Mouse (Mus musculus) common myeloid progenitor, adult 5-6 weeks (primary cell): ENCODE measurements around the gene Rapgef1. TPM values are rescaled to one million over a fixed set of nuclear protein-coding genes. Genes with fewer than 3 reads are reported as not detected.
"Not testable (repeated sequence)": the region's sequence is repeated elsewhere in the genome, so short reads cannot be mapped to it uniquely, and the experiment has no call there.

Experiments used
- ATAC-seq: replicated peaks from 2 replicates; pipeline ENCODE4 v1.8.0; 2016; ENCODE audit warnings: low read depth, mild to moderate bottlenecking, moderate TSS enrichment, inconsistent platforms; ENCODE audit not compliant: poor library complexity, severe bottlenecking
- total RNA-seq: library from RNA; stranded (forward); fragments of 200-1000, 187-1606 nt; gene quantifications from 2 replicates; pipeline ENCODE4 v1.2.3, GENCODE M21; 2017

The Rapgef1 gene
- total RNA-seq, 1 experiment from 2014 or later, result 40.5 TPM

DNA sequence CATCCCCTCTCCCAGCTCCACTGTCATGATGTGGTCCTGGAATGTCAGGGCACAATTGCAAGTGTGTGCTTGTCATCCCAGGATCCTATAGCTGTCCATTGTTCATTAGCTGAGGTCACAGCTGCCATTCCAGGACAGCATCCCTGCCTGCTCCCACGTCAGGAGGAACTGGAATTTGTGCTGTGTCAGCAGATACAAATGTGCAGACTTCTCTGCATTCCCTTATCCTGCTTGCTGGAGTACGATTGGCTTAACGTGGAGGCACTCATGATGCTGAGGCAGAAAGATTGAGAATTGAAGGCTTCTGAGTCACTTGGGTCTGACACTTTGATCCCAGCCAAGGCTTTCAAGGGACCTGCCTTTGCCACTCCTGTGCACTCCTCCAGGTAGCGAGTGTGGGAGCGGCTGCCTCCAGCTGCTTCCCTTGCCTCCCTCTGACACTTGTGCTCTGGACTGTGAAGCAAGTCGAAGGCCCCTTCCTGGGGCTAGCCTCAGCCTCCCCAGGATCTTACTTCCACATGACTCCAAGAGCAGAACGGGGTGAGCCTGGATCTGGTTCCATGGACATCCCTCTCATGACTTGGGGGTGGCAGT, 76.8 kb downstream of the Rapgef1 start:
- no peak for ATAC-seq

GRCm38 (mm10) chr2:29698421-29699290, 79.1 kb downstream of the Rapgef1 start:
- ATAC-seq, result peak; percentile 23; the same call in 1 of the 2 replicates

DNA sequence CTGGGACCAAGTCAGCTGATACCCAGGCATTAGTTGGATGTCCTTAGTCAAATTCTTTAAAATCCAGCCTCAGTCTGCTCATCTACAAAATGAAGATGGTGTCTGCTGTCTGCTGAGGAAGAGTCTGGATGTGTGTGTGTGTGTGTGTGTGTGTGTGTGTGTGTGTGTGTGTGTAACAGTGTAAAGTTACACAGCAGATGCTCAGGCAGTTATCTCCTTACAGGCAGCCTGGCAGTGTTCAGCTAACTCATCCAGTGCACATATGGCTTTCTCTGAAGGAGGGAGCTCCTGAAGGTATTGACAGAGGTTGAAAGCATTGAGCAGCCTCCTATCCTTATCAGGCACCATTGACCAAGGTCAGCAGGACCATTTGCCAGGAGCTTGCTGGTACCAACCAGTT, 81.4 kb downstream of the Rapgef1 start:
- ATAC-seq, result no peak

DNA sequence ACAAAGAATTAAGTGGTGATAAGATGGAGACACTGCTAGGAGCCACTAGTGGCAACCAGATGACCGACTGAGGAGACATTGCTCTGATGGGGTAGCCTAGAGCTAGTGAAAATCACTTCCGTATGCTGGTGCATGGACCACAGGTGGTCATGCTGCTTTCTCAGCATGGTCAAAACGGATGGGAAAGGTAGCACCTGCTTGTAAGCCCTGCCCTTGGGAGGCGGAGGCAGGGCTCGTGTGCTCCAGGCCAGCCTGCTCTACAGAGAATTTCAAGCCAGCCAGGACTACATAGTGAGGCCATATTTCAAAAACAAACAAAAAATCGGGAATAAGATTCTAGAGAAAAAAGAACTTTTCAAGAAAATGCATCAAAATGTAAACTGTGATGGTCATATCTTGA, 81.9 kb downstream of the Rapgef1 start:
- no peak for ATAC-seq

DNA sequence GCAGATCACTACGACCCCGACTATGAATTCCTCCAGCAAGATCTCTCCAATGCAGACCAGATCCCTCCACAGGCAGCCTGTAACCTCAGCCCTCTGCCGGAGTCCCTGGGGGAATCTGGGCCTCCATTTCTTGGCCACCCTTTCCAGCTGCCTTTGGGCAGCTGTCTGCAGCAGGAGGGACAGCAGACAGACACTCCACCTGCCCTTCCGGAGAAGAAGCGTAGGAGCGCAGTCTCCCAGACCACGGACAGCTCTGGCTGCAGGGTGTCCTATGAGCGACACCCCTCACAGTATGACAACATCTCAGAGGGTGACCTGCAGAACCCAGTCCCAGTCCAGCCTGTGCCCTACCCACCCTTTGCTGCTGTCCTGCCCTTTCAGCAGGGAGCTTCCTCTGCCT, 82.7 kb downstream of the Rapgef1 start:
- no peak for ATAC-seq

- ATAC-seq, result no peak
Measured at GRCm38 (mm10) chr2:29703104-29704081, 83.9 kb downstream of the Rapgef1 start.

DNA sequence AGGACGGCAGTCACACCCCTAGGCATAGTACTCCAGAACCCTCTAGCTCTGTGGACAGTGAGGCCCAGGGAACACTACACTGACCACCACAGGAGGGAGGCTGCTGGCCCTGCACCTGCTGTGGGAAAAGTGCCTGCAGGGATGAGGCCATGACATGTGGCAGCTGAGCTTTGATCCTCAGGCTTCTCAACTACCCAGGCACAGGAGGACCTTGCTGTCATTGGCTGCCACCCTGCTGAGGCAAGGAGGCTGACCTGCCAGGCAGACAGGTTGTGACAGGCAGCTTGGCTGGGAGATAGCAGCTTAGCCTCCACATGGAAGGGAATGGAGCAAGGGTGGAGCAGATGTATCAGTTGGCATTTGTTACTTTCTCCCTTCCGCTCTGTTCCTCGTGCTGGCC, 86.0 kb downstream of the Rapgef1 start:
- ATAC-seq, result no peak

DNA sequence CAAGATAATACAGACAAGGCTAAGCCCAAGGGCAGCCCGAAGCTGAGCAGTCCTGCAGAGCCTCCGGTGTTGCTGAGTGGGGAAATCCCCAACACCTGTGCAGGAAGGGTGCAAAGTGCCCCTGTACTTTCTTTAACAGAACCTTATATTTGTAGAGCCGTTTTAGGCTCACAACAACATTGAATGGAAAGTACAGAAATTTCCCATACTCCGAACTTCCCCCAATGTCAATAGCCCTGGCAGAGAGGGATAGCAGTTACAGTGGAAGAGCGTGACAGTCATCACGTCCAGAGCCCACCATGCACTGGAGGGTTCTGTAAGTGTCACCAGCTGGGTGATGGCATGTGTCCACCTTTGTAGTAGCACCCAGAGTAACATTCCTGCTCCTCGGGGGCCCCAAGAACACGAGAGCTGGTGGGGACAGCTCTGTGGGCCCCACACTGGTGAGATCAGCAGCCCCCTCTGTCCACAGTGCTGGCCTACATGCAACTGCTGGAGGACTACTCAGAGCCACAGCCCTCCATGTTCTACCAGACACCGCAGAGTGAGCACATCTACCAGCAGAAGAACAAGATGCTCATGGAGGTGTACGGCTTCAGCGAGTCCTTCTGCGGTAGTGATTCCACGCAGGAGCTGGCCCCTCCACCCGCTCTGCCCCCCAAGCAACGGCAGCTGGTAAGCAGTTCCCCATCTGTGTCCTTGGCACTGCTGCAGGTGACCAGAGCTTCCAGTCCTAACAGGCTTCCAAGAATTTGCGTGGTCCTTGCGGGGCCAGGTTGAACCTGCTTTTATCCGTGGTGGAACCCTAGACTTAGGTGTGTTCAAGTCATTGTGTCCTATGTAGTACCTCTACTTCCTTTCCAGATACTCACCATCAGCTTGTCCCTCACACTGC, 87.5 kb downstream of the Rapgef1 start:
- ATAC-seq, result no peak

DNA sequence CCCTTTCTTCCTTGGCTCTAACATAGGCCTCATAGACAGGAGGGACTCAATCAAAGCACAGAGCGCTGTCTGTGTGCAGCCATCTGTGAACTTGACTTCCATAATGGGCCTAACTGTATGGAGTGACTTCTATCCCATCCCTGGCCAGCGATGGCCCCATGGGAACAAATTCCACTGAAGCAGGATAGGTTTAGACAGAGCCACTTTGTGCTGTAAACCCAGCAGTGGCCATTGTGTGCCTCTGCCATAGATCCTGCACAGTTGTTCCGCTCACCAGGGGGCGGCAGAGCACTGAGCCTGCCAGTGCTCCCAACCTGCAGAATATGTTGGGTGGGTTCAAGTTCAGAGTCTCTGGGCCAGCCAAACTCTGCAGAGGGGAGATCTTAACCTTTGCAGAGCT, 88.2 kb downstream of the Rapgef1 start:
- peak; percentile 56; the same call in 1 of the 2 replicates for ATAC-seq

- not testable (repeated sequence) for ATAC-seq
Measured at GRCm38 (mm10) chr2:29708209-29708608, 88.7 kb downstream of the Rapgef1 start.

DNA sequence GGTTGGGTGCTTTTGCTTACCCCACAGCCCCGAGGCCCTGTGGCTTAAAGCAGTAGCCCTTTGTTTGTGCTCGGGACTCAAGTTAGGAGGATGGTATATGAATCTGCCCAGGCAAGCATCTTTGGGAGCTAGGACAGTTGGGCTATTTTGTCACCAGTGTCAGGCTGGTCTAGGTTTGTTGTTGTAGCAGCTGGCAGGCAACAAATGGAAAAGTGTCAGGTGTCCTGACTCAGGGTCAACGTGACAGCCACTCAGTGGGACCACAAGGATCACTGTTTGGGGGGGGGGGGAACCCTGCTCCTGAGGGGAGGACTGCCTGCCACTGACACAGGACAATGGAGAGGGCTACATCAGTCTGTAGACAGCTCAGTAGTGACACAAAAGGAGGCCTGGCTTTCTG, 91.5 kb downstream of the Rapgef1 start:
- no peak for ATAC-seq

DNA sequence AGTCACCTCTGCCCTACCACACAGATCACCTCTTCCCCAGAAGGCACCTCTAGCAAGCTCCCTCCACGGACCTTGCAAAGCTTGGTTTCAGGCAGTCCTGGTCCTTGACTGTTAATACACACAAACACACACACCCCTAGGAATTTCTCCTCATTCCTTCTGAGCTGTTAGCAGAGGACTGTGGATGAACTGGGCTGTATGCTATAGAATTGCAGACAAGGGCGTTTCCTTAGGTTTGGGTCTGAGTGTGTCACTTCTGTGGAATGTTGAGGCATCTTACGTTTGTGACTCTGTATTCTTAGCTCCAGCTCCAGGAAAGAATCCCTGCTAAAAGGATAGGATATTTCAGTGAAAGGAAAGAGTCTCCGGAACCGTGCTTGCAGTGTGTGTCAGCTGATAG, 92.4 kb downstream of the Rapgef1 start:
- ATAC-seq, result no peak

DNA sequence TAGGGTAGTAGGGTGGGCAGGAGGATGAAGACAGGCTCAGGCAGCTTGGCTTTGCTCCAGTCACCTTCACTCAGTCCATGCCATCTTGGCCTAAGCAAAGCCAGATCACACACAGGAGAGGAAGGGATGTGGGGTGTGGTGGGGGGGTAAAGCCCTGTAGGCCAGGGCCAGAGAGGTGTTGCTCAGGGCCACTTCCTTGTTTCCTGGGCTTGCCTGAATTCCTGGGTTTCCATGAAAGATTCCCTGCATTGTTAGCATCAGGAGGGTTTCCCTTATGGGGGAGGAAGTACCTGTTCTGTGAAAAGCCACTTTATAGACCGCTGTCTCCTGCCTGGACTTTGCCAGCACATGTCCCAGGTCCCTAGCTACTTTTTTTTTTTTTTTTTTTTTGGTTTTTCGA, 94.0 kb downstream of the Rapgef1 start:
- ATAC-seq, result no peak

GRCm38 (mm10) chr2:29714127-29714526, 94.6 kb downstream of the Rapgef1 start:
- no peak for ATAC-seq

GRCm38 (mm10) chr2:29716143-29716542, 96.6 kb downstream of the Rapgef1 start:
- ATAC-seq, result no peak

GRCm38 (mm10) chr2:29716691-29717090, 97.2 kb downstream of the Rapgef1 start:
- no peak for ATAC-seq

DNA sequence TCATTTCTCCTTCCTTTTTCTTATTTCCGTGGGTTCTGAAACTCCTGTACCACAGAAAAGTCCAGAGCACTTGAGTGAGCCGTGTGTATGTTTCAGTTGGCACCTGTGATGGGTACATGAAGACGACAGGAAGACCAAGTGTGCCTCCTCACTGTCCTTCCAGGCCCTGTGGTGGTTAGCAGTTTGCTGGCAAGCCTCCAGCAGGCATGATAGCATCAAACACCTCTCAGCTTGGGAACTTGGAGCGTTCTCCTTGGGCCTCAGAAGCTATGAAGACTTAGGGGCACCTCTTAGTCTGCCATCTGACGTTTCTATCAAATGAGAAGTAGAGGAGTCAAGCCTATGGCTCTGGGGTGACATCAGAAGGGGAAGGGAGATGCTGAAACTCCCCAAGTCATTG, 99.1 kb downstream of the Rapgef1 start:
- no peak for ATAC-seq

DNA sequence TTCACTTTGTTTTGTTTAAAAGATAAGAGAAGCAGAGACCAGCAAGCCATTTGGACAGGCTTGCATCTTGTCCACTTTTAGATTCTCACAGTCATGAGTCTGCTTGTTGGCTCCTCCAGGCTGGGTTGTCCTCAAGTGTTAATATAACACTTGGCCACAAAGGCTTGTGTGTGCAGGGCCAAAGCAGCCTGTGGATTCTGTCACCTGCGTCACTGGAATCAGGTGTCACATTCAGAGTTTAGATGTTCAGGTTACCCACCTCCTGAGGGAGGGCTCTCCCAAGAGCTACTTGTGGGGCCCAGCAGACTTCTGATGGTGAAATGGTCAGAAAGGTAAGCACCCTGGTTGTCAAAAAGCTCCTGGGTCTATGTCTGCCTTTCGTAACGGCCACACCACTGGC, 103.6 kb downstream of the Rapgef1 start:
- no peak for ATAC-seq

- ATAC-seq, result peak; percentile 52; the same call in 1 of the 2 replicates
Measured at GRCm38 (mm10) chr2:29724664-29725365, 105.3 kb downstream of the Rapgef1 start.
